Mouse (Mus musculus) gastrocnemius, adult 2 months (tissue): ENCODE results near the gene Gm20388. TPM values are rescaled to one million over a fixed set of nuclear protein-coding genes. Genes with fewer than 3 reads are reported as not detected.
"Not testable (repeated sequence)": the region's sequence is repeated elsewhere in the genome, so short reads cannot be mapped to it uniquely, and the experiment has no call there.

Experiments used
- DNase-seq: peaks from one replicate; pipeline ENCODE4 v3.0.0; 2022
- H3K27ac ChIP-seq: fragments of 200-600 bp; 2 replicates; pipeline ENCODE4 v1.8.1; 2022; ENCODE audit warnings: mild to moderate bottlenecking
- H3K4me3 ChIP-seq: fragments of 200-600 bp; 2 replicates; pipeline ENCODE4 v1.8.1; 2022; ENCODE audit warnings: mild to moderate bottlenecking, moderate library complexity
- CTCF ChIP-seq: fragments of 200-600 bp; IDR thresholded peaks from 2 replicates; pipeline ENCODE4 v1.8.1; 2022; ENCODE audit warnings: antibody characterized with exemption, mild to moderate bottlenecking, moderate library complexity
- intact Hi-C: fragments of 180-260 bp; cut with DNase I; formaldehyde crosslinking; loops from one replicate; pipeline ENCODE4 v1.15.1; 2025
- total RNA-seq, 2 experiments: library from RNA; stranded (reverse); gene quantifications; 2 replicates each; pipeline ENCODE4 v1.2.3; 2021

Gene Gm20388
- total RNA-seq, 2 experiments from 2014 or later, result 6.1 to 15.0 TPM

DNA sequence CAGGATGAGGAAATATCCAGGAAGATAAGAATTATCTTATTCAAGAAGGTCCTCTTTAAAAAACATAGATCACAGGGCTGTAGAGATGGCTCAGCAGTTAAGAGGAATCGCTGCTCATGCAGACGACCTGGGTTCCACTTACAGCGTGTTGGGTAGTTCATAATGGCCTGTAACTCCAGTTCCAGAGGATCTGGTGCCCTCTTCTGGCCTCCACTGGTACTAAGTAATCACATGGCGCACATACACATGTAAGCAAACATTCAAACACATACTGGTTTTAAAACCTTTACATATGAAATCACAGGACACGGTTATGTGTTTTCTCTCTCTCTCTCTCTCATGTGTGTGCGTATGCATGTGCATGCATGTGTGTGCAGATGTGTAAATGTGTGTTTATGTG lies 1226.2 kb downstream of the Gm20388 start:
- no peak overlapping the region for H3K27ac ChIP-seq
- DNase-seq, result no peak
- H3K4me3 ChIP-seq, result no peak overlapping the region
- no peak for TF ChIP-seq CTCF
- intact Hi-C loops, result no loop called here

GRCm38 (mm10) chr8:121145457-121146134 lies 1235.0 kb downstream of the Gm20388 start:
- H3K27ac ChIP-seq, H3K4me3 ChIP-seq, intact Hi-C loops, DNase-seq: not testable (repeated sequence)

DNA sequence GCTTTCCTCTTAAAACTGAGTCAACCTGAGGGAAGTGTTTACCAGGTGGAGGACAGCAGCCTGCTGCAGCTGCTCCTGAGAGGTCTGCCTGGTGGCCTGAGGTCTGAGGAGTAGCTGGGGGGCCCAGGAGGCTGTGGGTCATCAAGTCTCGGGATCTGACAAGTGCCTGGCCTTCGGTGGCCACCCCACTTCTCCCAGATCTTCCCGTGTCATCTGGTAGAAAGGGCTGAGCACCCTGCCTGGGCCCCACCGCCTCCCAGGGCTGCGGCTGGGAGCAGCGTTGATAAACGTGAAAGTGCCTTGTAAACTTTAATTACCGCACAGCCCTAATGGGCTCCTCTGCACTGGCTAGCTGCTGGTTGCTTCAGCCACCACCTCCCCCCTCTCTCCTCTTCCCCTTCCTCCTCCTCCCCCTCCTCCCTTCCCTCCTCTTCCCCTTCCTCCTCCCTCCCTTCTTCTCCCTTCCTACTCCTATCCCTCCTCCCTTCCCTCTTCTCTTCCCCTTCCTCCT lies 1238.0 kb downstream of the Gm20388 start:
- Histone ChIP-seq H3K27ac (no peak overlapping the region), H3K4me3 (no peak overlapping the region)
- intact Hi-C loops, result no loop called here
- DNase-seq, result no peak
- no peak for TF ChIP-seq CTCF

- intact Hi-C loops, result no loop called here
- TF ChIP-seq CTCF, result no peak
- peak; percentile 62 for DNase-seq
- Histone ChIP-seq H3K27ac (peak overlapping the region; percentile 46; the same call in 1 of the 2 replicates), H3K4me3 (peak overlapping the region; percentile 17; the same call in 1 of the 2 replicates)
Measured at GRCm38 (mm10) chr8:121152394-121152793, 1241.8 kb downstream of the Gm20388 start.

DNA sequence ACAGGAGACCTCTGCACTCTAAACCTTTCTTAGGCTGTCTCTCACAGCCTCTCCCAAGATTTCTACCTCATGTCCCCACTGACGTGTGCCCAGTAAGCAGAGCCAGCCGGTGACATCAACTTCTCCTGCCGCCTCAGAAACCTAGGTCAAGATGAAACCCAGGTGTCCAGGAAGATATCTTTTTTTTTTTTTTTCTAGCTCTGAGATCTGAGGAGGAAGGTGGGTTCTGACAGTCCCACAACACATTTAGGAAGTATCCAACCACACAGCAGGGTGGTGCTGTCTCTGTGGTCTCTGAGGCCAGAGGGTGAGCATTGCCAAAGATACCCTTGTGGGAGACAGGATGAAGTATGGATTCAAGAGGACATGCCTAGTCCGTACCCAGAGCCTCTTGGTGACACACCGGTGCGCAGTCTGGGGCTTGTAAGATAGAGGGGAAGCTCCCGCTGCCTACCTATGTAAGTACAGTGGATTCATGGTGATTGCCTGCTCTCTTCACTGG lies 1246.4 kb downstream of the Gm20388 start:
- no peak for TF ChIP-seq CTCF
- Histone ChIP-seq H3K27ac (no peak overlapping the region), H3K4me3 (no peak overlapping the region)
- DNase-seq, result no peak
- intact Hi-C loops, result no loop called here

GRCm38 (mm10) chr8:121158812-121159211 lies 1248.2 kb downstream of the Gm20388 start:
- H3K4me3 ChIP-seq, result no peak overlapping the region
- H3K27ac ChIP-seq, result no peak overlapping the region
- intact Hi-C loops, result no loop called here
- no peak for DNase-seq
- no peak for TF ChIP-seq CTCF

- DNase-seq, result no peak
- no peak for TF ChIP-seq CTCF
- intact Hi-C loops, result no loop called here
- Histone ChIP-seq H3K4me3 (no peak overlapping the region), H3K27ac (no peak overlapping the region)
Measured at GRCm38 (mm10) chr8:121161437-121161836, 1250.8 kb downstream of the Gm20388 start.

DNA sequence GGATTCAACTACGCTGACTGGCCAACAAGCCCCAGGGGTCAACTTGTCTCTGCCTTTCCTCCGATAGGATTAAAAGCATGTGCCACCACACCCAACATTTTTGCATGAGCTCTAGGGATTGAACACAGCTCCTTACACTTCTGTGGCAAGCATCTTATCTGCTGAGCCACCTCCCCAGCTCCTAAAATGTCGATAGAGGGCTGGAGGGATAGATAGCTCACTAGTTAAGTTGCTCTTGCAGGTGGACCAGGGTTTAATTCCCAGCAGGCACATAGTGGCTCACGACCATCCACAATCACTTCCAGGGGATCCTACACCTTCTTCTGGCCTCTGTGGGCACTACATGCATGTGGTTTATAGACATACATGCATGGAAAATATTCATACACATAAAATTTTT lies 1251.8 kb downstream of the Gm20388 start:
- H3K27ac ChIP-seq, result no peak overlapping the region
- TF ChIP-seq CTCF, result no peak
- no peak for DNase-seq
- intact Hi-C loops, result no loop called here
- H3K4me3 ChIP-seq, result no peak overlapping the region

- Histone ChIP-seq H3K27ac (no peak overlapping the region), H3K4me3 (no peak overlapping the region)
- TF ChIP-seq CTCF, result no peak
- DNase-seq, result no peak
- intact Hi-C loops, result no loop called here
Measured at GRCm38 (mm10) chr8:121162906-121163695, 1252.5 kb downstream of the Gm20388 start.

DNA sequence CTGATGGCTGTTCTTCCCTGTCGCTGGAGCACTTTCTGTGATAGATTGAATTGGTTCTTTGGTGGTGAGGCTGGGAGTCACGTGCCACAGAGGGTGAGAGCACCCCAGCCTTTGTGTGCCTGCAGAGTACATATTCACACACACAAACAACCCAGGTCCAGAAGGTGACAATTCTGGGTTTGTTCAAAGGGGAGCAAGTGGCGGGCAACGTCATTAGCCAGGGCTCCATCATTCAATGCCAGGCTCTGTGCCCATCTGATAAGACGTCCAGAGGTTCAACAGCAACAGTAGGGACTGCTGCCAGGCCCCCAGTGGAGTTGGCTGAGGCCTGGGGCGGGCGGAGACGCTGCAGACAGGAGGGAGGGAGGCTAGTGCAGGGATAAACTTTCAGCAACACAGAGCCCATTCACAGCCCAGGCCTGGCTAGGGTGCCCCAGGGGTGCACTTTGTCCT lies 1253.4 kb downstream of the Gm20388 start:
- no peak for DNase-seq
- H3K27ac ChIP-seq, result no peak overlapping the region

DNA sequence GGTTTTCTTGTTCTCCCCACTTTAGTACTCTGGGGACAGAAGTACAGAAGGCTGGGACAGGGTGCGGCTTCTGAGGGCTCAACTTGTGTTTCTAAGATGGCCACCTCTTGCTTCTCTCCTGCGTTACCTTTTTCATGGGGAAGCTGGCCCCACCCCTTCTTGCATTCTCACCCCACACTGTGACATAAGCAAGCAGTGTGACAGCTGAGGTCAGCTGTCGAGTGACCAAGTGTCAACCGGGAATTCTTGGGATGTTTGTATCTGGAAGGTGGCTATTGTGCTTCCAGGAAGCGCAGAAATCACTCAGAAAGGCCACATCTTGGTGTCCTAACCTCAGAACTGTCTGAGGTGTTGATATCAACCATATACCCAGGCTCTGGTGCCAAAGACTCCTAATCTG lies 1257.4 kb downstream of the Gm20388 start:
- intact Hi-C loops, result no loop called here
- no peak overlapping the region for H3K27ac ChIP-seq
- DNase-seq, result no peak
- no peak for TF ChIP-seq CTCF
- no peak overlapping the region for H3K4me3 ChIP-seq

More for the DNA sequence above, 1253.4 kb downstream of the Gm20388 start:
- intact Hi-C loops, result no loop called here
- H3K4me3 ChIP-seq, result no peak overlapping the region
- TF ChIP-seq CTCF, result no peak

DNA sequence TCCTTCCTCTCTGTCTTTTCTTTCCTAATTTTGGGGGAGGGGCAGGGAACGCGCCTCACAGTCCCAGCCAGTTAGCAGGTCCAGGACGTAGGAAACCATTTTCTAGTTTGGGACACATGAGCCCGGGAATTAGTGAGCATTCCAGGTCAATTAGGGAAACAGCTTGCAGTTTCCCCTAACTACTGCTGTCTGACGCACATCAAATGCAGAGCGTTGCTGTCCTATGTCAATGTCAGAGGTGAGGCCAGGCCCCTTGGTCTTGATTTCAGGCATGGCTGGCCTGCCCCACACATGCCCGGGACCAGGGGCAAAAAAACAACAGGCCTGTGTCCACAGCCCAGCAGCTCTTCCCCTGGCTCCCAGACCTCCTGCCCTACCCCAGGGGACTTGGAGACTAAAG lies 1259.5 kb downstream of the Gm20388 start:
- no peak for TF ChIP-seq CTCF
- Histone ChIP-seq H3K27ac (peak overlapping the region; percentile 16; the same call in 1 of the 2 replicates), H3K4me3 (peak overlapping the region; percentile 48; the same call in 1 of the 2 replicates)
- intact Hi-C loops, result no loop called here
- no peak for DNase-seq
